Mouse (Mus musculus) pancreas, adult 10 weeks (tissue): ENCODE results near the gene Gm10139. TPM values are rescaled to one million over a fixed set of nuclear protein-coding genes. Genes with fewer than 3 reads are reported as not detected.

Experiments used
- polyA plus RNA-seq: library from polyadenylated mRNA; stranded (reverse); fragments of 350-450 nt; fragmentation: Illumina TruSeq; extraction: RNeasy Lipid Tissue Mini Kit (QIAGEN cat#74804); gene quantifications from one replicate; pipeline ENCODE4 v1.2.3, GENCODE M21; 2015; ENCODE audit warnings: low read depth, low replicate concordance; ENCODE audit not compliant: insufficient read depth

Gene Gm10139
- polyA plus RNA-seq = not detected

GRCm38 (mm10) chr13:65512378-65512777, at the start of gene Gm10139:
Gene Gm10139, plus strand, starts transcription at chr13:65512678.

Other genes starting within 250 kb of the Gm10139 start
- gene Zfp369, start 233.9 kb upstream of the Gm10139 start, polyA plus RNA-seq = 3.8 TPM